Mouse (Mus musculus) E14TG2a.4 (cell line): ENCODE data around the gene Nolc1.

Source experiments
- CTCF ChIP-seq: conservative IDR thresholded peaks from 2 replicates; pipeline ENCODE4 v1.5.1; 2014; ENCODE audit warnings: low read length
- POU5F1 ChIP-seq: IDR thresholded peaks from 2 replicates; pipeline ENCODE4 v1.6.1; 2014; ENCODE audit warnings: low read length, borderline replicate concordance

- TF ChIP-seq CTCF (no peak), POU5F1 (no peak)
Measured at GRCm38 (mm10) chr19:46037925-46038850, 37.5 kb upstream of the Nolc1 start.
